Mouse (Mus musculus) heart, embryonic 13.5 days (tissue): ENCODE data around the gene Senp8. TPM values are rescaled to one million over a fixed set of nuclear protein-coding genes. Genes with fewer than 3 reads are reported as not detected.

Experiments
- ATAC-seq: fragments of 200-750 bp; cut with Nextera tagmentation; 2 replicates; pipeline ENCODE4 v1.8.0; 2017; ENCODE audit warnings: moderate TSS enrichment; ENCODE audit not compliant: insufficient number of reproducible peaks, low FRiP score, low TSS enrichment; ENCODE audit errors: extremely low read depth
- H3K27ac ChIP-seq: fragments of 300-500 bp; sonication (generic); replicated peaks from 2 replicates; pipeline ENCODE4 v1.5.1; 2015; ENCODE audit warnings: moderate library complexity, mild to moderate bottlenecking, inconsistent platforms
- H3K27me3 ChIP-seq: fragments of 300-500 bp; sonication (generic); replicated peaks from 2 replicates; pipeline ENCODE4 v1.6.1; 2015; ENCODE audit warnings: mild to moderate bottlenecking, inconsistent platforms
- H3K36me3 ChIP-seq: fragments of 300-500 bp; sonication (generic); 2 replicates; pipeline ENCODE4 v1.6.1; 2015; ENCODE audit warnings: mild to moderate bottlenecking, inconsistent platforms
- H3K4me1 ChIP-seq: fragments of 300-500 bp; sonication (generic); 2 replicates; pipeline ENCODE4 v1.6.1; 2015; ENCODE audit warnings: inconsistent platforms
- H3K4me2 ChIP-seq: fragments of 300-500 bp; sonication (generic); 2 replicates; pipeline ENCODE4 v1.6.1; 2015; ENCODE audit warnings: inconsistent platforms, mild to moderate bottlenecking, moderate library complexity
- H3K4me3 ChIP-seq: fragments of 300-500 bp; sonication (generic); 2 replicates; pipeline ENCODE4 v1.5.1; 2015; ENCODE audit warnings: moderate library complexity, mild to moderate bottlenecking, inconsistent platforms
- H3K9ac ChIP-seq: fragments of 300-500 bp; sonication (generic); 2 replicates; pipeline ENCODE4 v1.6.1; 2015; ENCODE audit warnings: inconsistent platforms, mild to moderate bottlenecking, moderate library complexity
- H3K9me3 ChIP-seq: fragments of 300-500 bp; sonication (generic); 2 replicates; pipeline ENCODE4 v1.6.1; 2016; ENCODE audit warnings: inconsistent platforms
- WGBS: fragments of 180-500 bp; shearing (Covaris S2); methylation state at CpG from one replicate; pipeline ENCODE4 v1.1.7; 2015; ENCODE audit warnings: mixed read lengths; 5-methylcytosine and 5-hydroxymethylcytosine counted together
- polyA plus RNA-seq: library from polyadenylated mRNA; unstranded; fragments of >200 nt; fragmentation: Nextera tagmentation; extraction: Ambion mirVana; gene quantifications from 2 replicates; pipeline ENCODE4 v1.2.1, GENCODE M21; 2015

Senp8 gene
- polyA plus RNA-seq, 1 experiment from 2014 or later = 8.9 TPM

DNA sequence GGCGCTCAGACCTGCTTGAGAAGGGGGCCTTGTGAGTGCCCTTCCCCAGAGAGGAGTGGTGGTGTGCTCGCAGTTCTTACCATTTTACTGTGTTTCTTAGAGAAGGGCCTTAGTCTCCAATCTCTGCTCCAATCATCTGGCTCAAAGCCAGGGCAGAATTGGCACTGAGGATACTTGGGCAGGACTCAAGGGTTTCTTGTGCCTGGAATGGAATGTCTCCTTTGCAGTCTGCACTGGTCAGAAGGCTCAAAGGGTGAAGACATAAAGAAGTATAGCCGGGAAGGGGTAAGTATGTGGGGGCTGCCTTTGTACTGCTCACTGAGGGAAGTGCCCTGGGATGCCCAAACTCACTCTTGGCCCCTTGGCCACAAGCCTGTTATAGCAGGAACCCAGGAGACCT is 41.3 kb downstream of the Senp8 start:
- no peak overlapping the region for H3K4me3 ChIP-seq
- WGBS = 70% methylated on average over 3 of the region's 3 CpGs
- no peak overlapping the region for H3K9ac ChIP-seq
- no peaks in the 10 kb centered on the region for H3K36me3 ChIP-seq
- H3K4me1 ChIP-seq = 0 out of 2 replicates have a peak, but pooled peaks cover 5% of the 10 kb centered on the region
- no peak overlapping the region for H3K4me2 ChIP-seq
- H3K9me3 ChIP-seq = no peaks in the 10 kb centered on the region
- ATAC-seq = no peak
- no peaks in the 10 kb centered on the region for H3K27me3 ChIP-seq
- H3K27ac ChIP-seq = no peak overlapping the region

DNA sequence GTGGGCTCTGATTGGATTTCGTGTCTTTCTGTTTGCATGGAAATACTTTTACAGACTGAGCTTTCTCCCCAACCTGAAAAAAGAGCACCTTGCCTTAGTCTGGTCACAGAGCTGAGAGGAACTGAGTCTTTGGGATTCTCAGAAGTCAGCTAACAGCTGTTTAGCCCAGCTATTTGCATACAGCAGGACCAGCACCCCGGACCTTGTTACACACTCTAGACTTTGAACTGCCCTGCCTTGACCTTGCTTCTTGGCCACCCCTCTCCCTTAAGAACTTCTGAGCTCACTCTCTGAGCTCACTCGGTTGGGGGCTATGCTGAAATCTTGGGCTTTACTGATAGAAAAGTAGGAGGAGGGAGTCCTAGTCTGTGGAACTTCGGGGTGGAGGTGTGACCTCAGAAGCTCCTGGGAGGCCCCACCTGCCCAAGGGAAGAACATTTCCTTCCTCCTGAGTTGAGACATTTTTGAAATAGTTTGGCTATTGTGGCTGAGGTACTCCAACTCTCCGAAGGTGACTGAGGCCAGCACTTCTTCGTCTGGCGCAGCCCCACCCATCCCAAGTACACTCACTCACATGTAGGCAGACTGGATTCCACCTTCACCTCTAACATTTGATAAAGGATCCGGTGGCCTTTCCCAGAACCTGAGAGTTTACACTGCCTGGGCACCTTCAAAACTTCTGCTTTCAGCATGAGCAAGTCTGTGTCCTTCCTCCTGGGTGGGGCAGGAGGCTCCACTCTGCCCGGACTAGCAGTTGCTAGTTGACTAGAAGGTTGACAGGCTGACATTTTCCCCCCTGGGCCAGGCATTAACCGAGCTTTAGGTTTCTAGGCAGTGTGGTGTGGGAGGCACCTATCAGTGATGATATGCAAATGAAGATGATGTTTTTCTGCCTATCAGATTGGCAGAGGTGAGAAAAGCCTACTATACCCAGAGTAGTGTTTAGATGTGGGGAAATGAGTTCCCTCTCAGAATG is 43.4 kb downstream of the Senp8 start:
- Histone ChIP-seq H3K4me3 (no peak overlapping the region), H3K36me3 (no peaks in the 10 kb centered on the region), H3K4me1 (no peaks in the 10 kb centered on the region), H3K9ac (no peak overlapping the region), H3K4me2 (no peak overlapping the region), H3K9me3 (no peaks in the 10 kb centered on the region), H3K27me3 (no peaks in the 10 kb centered on the region), H3K27ac (no peak overlapping the region)
- no peak for ATAC-seq
- 46% methylated on average over 10 of the region's 10 CpGs for WGBS

DNA sequence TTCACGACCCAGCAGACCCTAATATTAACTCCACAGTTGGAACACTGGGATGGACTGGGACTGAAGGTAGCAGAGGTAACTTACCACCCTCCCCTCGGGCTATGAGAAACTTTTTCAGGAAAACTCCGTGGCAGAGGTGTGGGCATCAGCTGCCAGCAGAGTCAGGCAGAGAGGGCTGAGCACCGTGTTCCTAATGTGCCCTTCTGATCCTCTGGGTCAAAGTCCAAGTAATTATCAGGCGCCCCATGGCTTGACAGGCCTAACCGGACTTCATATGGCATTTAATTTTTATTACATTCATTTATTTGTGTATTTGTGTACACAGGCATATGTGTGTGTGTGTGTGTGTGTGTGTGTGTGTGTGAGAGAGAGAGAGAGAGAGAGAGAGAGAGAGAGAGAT is 47.4 kb downstream of the Senp8 start:
- no peaks in the 10 kb centered on the region for H3K27me3 ChIP-seq
- H3K4me2 ChIP-seq = no peak overlapping the region
- no peaks in the 10 kb centered on the region for H3K36me3 ChIP-seq
- 0 out of 2 replicates have a peak, but pooled peaks cover 3% of the 10 kb centered on the region for H3K4me1 ChIP-seq
- no peaks in the 10 kb centered on the region for H3K9me3 ChIP-seq
- no peak overlapping the region for H3K4me3 ChIP-seq
- H3K9ac ChIP-seq = no peak overlapping the region
- 71% methylated on average over 6 of the region's 6 CpGs for WGBS
- no peak overlapping the region for H3K27ac ChIP-seq
- no peak for ATAC-seq

DNA sequence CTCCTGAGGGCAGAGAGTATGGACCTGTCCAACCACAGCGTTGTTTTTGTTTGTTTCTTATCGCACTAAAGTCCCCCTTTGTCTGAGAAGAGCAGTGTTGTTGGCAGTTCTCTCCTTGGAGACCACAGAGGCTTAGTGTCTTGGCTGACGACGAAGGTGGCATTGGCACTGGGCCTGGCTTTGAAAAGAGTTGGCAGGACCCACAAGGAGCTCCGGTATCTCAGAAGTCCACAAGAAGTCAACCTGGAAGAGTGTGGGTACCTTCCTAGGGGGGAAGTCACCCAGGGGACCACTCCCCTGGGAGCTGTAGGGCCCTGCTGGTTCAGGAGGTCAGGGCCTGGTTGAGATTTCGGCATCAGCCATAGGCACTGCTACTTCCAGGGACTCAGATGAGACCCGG is 49.4 kb downstream of the Senp8 start:
- Histone ChIP-seq H3K36me3 (no peaks in the 10 kb centered on the region), H3K4me1 (0 out of 2 replicates have a peak, but pooled peaks cover 3% of the 10 kb centered on the region), H3K9me3 (no peaks in the 10 kb centered on the region), H3K27me3 (peaks cover 2% of the 10 kb centered on the region; the same call in 1 of the 2 replicates), H3K27ac (no peak overlapping the region), H3K4me3 (no peak overlapping the region), H3K9ac (no peak overlapping the region), H3K4me2 (no peak overlapping the region)
- WGBS = 79% methylated on average over 7 of the region's 7 CpGs
- no peak for ATAC-seq

DNA sequence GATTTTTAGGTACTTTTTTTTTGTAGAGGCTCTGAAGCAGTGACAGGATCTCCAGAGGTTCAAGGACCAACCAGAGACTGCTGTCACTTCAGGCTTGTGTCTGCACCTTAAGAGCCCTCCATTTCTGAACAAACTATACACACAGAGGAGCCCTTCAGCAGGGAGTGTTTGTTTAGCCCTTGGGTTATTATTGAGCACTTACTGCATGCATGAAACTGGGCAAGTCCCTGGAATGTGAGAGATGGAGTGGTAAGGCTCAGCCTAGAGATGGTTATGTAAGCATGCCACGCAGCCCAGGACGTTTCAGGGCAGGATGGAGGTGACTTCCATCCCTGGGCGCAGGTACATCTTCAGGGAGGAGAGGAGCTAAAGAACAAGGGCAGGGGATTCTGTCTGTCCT is 54.1 kb downstream of the Senp8 start:
- H3K9me3 ChIP-seq = no peaks in the 10 kb centered on the region
- H3K4me2 ChIP-seq = no peak overlapping the region
- no peak overlapping the region for H3K27ac ChIP-seq
- H3K27me3 ChIP-seq = peaks cover 3% of the 10 kb centered on the region; the same call in 1 of the 2 replicates
- H3K4me1 ChIP-seq = peaks cover 25% of the 10 kb centered on the region
- no peak overlapping the region for H3K4me3 ChIP-seq
- no peaks in the 10 kb centered on the region for H3K36me3 ChIP-seq
- WGBS = 88% methylated on average over 3 of the region's 3 CpGs
- no peak overlapping the region for H3K9ac ChIP-seq
- ATAC-seq = no peak

DNA sequence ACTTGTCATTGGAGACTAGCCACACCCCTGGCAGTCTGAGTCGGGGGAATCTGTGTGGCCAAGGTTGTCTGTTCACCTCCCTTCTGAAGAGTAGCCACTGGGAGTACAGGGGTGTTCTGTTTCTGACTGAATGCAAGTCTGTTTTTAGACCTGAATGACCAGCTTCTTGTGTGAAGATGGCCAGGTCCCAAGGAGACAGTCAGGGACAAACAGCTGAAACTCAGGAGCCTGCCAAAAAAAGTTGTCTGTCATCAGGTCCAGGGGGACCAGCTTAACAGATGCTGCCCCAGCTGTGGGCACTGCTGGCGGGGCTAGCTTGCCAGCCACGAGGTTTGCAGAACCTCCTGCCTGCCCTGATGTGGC is 55.1 kb downstream of the Senp8 start:
- Histone ChIP-seq H3K9ac (peak overlapping the region; percentile 3; the same call in 1 of the 2 replicates), H3K36me3 (no peaks in the 10 kb centered on the region), H3K4me1 (peaks cover 28% of the 10 kb centered on the region), H3K9me3 (no peaks in the 10 kb centered on the region), H3K4me2 (no peak overlapping the region), H3K27me3 (peaks cover 3% of the 10 kb centered on the region; the same call in 1 of the 2 replicates), H3K27ac (no peak overlapping the region; the same call in 1 of the 2 replicates), H3K4me3 (no peak overlapping the region)
- ATAC-seq = no peak
- WGBS = 32% methylated on average over 3 of the region's 3 CpGs

DNA sequence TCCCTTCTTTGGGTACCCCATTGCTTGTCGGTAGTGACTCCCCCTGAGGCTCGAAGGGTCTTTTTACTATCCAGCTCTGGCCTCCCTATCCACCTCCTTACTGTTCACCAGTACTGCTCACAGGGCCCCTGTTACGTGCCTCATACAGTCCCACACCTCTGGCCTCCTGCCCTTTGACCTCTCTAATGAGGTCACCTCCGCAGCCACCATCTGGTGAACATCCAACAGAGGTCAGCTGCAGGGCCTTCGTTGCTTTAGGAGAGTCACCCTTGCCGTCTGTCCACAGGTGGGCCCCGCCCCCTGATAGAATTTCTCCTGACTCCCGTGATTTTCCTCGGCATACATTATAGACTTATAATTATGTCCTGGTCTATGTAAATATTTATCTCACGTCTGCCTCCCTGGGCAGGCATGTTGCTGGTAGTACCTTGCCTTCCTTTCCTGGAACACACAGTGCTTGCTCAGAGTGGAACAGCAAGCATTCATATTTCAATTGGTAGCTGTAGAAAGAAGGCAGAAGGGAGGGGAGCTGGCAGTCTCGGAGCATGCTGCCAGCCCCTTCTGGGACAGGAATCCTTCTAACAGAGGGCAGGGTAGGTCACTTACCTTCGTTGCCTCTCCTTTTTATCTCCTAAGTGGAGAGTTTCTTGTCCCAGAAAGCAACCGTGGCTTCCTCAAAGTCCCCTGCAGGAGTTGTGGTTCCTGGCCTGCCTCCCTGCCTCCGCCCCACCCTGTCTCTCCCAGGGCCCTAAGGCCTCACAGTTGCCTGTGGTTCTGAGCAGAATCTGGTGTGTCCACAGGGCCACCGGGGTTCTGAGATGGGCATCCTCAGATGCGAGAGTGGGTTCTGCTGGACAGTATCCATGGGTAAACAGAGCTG is 55.7 kb downstream of the Senp8 start:
- no peaks in the 10 kb centered on the region for H3K9me3 ChIP-seq
- H3K9ac ChIP-seq = peak overlapping the region; percentile 3
- no peaks in the 10 kb centered on the region for H3K36me3 ChIP-seq
- H3K27me3 ChIP-seq = peaks cover 3% of the 10 kb centered on the region; the same call in 1 of the 2 replicates
- 49% methylated on average over 16 of the region's 16 CpGs for WGBS
- ATAC-seq = no peak
- H3K4me3 ChIP-seq = no peak overlapping the region
- H3K4me2 ChIP-seq = no peak overlapping the region
- H3K4me1 ChIP-seq = peaks cover 28% of the 10 kb centered on the region
- H3K27ac ChIP-seq = no peak overlapping the region; the same call in 1 of the 2 replicates

DNA sequence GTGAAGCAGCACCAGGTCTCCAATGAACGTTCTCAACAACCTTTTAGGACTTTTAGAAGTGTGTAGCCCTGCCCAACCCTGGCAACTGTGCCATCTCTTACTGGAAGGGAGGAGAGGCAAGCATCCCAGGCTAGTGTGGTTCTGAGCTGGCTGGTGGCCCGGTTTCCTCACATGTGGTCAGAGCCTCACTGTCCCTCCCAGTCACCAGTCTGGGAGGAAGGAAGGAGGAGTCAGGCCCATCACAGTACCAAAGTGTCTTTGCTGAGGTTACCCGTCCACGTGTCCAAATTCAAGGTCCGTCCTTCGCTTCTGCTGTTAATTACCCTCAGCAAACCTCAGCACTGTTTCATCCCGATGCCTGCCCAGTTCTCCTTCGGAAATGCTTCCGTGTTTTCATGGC is 58.4 kb downstream of the Senp8 start:
- no peaks in the 10 kb centered on the region for H3K9me3 ChIP-seq

DNA sequence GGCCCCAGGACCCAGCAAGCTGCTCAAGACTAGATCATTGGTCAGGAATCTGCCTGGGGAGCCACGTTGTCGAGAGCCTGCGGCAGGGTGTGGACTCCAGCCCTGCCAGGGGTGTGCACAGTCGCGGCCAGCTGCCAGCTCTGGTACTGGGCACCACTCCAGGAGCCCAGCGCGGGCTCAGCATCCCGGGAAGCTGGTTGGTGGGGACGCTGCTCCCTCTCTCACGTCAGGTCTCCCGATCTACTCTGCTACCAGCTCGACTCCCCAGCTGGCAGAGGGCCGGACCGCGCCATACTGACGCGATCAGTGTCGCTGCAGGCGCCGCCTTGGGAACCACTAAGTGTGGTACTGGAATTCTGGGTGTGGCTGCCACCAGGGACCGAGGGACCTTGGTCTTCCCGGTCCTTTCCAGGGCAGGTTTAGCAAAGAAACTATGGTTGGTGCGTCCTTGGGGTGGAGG is 58.8 kb downstream of the Senp8 start:
- H3K4me2 ChIP-seq = peak overlapping the region; percentile 77
- H3K9ac ChIP-seq = peak overlapping the region; percentile 74
- H3K9me3 ChIP-seq = no peaks in the 10 kb centered on the region
- WGBS = under 1% methylated on average over 23 of the region's 23 CpGs
- peaks cover 3% of the 10 kb centered on the region; the same call in 1 of the 2 replicates for H3K27me3 ChIP-seq
- H3K4me1 ChIP-seq = peaks cover 32% of the 10 kb centered on the region
- no peaks in the 10 kb centered on the region for H3K36me3 ChIP-seq
- peak overlapping the region; percentile 77 for H3K27ac ChIP-seq
- H3K4me3 ChIP-seq = peak overlapping the region; percentile 46
- peak; percentile 71 for ATAC-seq

More for the DNA sequence above, 58.4 kb downstream of the Senp8 start:
- H3K9ac ChIP-seq = peak overlapping the region; percentile 74
- peak overlapping the region; percentile 77 for H3K27ac ChIP-seq
- H3K27me3 ChIP-seq = peaks cover 3% of the 10 kb centered on the region; the same call in 1 of the 2 replicates
- H3K36me3 ChIP-seq = no peaks in the 10 kb centered on the region
- peaks cover 32% of the 10 kb centered on the region for H3K4me1 ChIP-seq
- ATAC-seq = no peak
- H3K4me2 ChIP-seq = peak overlapping the region; percentile 77
- peak overlapping the region; percentile 46 for H3K4me3 ChIP-seq
- 41% methylated on average over 9 of the region's 9 CpGs for WGBS

DNA sequence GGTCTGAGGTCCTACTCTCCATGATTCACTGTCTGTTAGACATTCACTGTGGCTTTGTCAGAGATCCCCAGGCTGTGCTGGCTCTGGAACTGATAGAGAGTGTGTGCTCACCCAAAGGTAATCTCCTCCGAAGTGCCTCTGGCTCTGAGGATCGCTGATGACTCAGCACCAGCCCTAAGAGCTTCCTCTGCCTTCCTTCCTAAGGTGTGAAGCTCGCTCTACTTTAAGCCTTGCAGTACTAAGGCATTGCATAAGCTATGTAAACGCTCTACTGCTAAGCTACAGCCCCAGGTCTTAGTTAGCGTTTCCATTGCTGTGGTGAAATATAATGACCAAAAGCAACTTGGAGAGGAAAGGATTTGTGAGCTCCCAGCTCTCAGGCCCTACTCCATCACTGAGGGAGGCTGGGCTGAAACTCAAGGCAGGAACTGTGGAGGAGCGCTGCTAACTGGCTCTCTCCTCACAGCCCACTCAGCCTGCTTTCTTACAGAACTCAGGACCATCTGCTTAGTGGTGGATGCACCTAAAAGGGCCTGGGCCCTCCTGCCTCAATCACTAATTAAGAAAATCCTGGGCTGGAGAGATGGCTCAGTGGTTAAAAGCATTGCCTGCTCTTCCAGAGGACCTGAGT is 63.0 kb downstream of the Senp8 start:
- no peak for ATAC-seq

More for the DNA sequence above, 63.0 kb downstream of the Senp8 start:
- Histone ChIP-seq H3K36me3 (no peaks in the 10 kb centered on the region), H3K27ac (no peak overlapping the region), H3K4me1 (peaks cover 17% of the 10 kb centered on the region), H3K4me2 (no peak overlapping the region), H3K27me3 (peaks cover 7% of the 10 kb centered on the region), H3K9me3 (no peaks in the 10 kb centered on the region), H3K4me3 (no peak overlapping the region), H3K9ac (no peak overlapping the region)
- WGBS = 23% methylated on average over 6 of the region's 6 CpGs
